Mouse (Mus musculus): ENCODE data around the gene Dock4.

Gene Dock4

DNA sequence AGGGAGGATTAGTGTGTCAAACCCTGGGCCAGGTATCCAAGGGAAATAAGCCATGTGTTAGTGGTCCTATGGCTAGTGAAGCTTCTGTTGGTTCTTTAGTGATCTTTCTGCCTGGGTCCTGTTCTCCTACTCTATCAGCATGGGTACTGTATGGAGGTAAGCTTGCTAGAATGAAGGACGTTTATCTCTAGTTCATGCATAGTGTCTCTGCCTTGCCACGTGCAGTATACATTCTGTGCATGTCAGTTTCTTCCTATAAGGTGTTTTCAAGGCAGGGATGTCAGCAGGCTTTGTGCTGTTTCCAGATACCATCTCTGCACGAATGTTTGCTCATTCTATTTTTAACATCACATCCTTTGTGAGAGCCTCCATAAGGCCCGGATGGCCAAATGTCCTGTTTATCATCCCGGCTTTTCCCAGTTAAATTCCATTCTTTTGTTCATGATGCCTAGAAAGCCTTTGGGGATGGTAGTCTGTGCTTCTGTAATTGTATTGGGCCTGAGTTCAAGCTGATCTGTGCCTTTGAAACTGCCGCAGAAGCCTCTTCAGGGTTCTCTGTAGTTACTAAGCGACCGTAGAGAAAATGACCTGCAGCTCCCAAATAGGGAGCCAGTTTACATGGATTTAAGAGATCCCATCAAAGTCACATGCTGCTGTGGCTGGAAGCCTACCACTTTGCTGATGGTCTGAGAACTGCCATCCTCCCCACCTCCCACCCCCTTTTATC lies 66.1 kb downstream of the Dock4 start:
- DNase-seq (ENCODE audit: low spot score in 2 of 2): no peak

DNA sequence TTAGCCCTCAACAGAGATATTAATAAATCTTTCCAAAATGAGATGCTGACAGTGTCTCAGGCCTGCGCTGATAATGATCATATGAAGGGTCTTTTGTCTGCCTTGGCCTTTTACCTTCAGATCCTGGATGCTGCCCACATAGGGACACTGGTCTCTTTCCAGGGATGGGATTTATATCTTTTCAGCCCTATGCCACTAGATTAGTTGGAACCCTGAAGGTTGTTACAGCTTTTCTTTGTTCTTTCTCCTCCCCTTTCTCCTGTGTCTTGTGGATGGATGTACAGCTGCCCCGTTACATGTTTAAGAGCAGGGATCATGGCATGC lies 66.6 kb downstream of the Dock4 start:
- DNase-seq (ENCODE audit: low spot score in 2 of 2): no peak

DNA sequence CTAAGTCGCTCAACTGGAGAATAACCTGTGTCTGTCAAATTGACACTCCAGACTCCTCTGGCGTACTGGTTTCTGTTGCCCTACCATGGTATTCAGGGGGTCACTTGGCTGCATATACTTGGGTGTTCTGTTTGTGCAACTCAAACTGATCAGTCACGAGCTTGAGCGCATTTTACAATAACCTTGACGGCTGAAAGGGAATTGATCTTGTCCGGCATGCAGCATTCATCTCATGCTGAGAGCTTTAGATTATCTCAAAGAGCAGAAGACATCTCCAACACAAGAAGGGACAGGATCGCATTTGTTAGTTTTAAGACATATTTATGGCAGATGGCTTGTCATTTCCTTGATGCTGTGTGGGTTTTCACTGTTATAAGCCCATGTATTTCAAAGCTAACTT lies 67.2 kb downstream of the Dock4 start:
- no peak for DNase-seq (ENCODE audit: low spot score in 2 of 2)

GRCm38 (mm10) chr12:40514021-40514420 lies 68.3 kb downstream of the Dock4 start:
- no peak for DNase-seq (ENCODE audit: low spot score in 2 of 2)

- DNase-seq (ENCODE audit: low spot score in 2 of 2): no peak
These were observed 76.7 kb downstream of the Dock4 start for GRCm38 (mm10) chr12:40522468-40522867.

DNA sequence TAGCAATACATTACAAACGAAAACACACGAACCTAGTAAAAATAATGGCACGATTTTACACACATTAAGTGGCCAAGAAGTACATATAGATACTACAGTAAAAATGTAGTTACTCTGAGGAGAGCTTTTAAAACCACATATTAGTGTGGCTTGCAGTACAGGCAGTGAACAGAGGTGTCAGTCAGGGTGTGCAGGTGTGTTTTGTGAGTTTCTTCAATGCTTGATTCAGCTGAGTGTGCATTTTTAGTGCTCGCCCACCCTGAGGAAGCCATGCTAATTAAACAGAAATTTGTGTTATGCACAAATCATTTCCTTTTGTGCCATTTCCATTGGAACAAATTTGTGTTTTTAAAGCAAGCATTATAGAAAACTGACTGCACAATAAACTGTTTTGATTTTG lies 77.3 kb downstream of the Dock4 start:
- no peak for DNase-seq (ENCODE audit: low spot score in 2 of 2)

GRCm38 (mm10) chr12:40525045-40525444 lies 79.3 kb downstream of the Dock4 start:
- DNase-seq (ENCODE audit: low spot score in 2 of 2): no peak

DNA sequence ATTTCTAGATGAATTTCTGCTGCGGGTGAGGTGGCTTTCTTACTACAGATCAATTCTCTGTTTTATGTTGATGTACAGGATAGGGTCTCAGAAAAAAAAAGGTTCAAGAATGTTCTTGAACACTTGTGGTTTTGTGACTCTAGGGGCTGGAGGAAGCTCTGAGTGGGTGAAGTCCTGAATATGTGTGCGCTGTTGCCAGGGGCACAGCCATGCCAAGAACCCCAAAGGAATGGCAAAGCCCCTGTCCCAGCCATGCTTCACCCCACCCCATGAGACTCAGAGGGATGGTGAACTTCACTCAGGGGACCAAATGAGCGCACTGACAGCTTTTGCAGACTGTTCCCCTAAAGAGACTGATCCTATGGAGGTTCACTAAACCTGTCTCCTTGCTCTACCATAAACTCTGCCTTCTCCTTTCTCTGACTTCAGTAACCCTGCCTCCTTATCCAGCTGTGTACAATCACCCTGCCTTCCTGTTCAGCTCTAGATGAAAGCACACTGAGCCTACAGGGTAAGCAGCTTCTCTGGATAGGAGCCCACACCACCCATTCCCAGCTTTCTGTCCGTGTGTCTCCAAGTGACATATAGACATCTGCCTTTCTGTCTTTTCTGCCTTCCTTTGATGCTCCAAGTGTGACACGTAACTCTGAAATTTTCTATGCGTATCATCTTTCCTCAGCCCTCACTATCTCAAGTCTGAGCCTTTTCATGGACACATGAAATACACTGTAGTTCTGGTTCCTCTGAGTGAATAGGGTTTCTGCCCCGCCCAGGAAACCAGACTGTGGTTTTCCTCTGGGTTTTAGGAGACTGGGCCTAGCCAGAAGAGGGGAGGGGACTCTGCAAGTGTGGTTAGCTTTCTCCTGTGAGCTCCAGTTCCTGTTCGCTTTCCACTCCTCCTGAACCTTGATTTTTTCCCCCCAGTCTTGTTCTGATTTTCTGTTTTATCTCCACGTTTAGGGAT lies 90.2 kb downstream of the Dock4 start:
- no peak for DNase-seq (ENCODE audit: low spot score in 2 of 2)

GRCm38 (mm10) chr12:40537826-40538225 lies 92.1 kb downstream of the Dock4 start:
- DNase-seq (ENCODE audit: low spot score in 2 of 2): no peak

GRCm38 (mm10) chr12:40538318-40538717 lies 92.6 kb downstream of the Dock4 start:
- DNase-seq (ENCODE audit: low spot score in 2 of 2): no peak

- DNase-seq (ENCODE audit: low spot score in 2 of 2): no peak
These were observed 93.0 kb downstream of the Dock4 start for GRCm38 (mm10) chr12:40538780-40539179.

DNA sequence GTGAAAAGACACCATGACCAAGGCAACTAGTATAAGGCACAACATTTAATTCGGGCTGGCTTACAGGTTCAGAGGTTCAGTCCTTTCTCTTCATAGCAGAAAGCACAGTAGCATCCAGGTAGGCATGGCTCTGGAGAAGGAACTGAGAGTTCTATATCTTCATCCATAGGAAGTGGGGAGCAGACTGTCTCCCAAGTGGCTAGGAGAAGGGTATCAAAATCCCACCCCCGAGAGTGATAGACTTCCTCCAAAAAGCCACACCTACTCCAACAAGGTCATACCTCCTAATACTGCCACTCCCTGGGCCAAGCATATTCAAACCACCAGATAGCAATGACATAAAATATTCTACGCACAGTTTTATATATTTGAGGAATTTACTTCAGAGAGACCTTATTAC lies 98.5 kb downstream of the Dock4 start:
- DNase-seq (ENCODE audit: low spot score in 2 of 2): no peak

DNA sequence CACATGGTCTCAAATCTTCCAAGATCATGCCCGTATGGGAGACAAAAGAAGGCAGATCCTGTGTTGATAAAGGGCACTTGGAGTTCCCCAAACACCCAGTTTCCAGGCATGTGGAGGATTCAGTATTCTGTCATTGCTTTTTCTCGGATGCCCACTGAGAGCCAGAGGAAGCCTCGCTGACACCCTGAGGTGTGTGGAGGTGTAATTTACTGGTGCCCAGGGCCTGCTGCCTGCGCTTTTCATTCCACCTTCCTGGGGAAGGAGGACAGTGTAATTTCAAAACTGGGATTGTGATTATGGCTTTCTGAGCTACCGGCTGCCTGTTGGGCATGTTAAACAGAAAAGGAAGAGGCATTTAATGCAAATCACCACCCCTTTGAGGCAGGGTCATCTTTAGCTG lies 101.1 kb downstream of the Dock4 start:
- no peak for DNase-seq (ENCODE audit: low spot score in 2 of 2)

DNA sequence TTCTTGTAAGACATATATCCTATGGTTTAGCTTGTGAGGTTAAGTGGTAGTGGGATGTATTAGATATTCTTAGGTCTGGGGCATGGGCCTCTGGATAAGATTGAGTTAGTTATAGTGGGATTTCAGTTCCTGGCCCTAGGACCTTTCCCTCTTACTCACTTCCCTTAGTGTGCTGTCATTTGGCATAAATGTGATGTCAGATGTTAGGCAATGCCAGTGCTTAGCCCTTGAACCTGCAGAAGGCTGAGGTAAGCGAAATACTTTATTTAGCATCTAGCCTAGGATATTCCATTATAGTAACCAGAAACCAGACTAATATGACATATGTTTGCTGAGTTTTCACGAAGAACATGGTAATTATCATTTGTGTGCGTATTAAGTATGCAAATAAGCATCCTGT lies 105.6 kb downstream of the Dock4 start:
- no peak for DNase-seq (ENCODE audit: low spot score in 2 of 2)

DNA sequence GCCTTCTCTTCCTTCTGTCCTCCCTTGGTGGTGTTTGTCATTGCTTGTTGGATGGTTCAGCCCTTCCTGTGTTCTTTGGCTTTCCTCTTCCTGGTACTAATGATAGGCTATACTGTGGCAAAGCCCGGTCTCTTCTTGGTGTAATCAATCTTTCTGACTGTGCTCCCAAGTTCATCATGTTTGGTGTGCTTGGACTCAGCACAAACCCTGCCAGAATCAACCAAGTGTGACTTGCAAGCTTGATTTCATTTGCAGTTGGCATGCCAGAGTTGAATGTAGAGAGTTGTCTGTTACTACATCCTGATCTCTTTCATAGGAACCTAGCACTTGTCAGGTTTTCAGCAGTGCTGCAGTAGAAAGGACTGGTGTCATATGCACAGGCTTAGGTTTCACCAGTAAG lies 106.4 kb downstream of the Dock4 start:
- no peak for DNase-seq (ENCODE audit: low spot score in 2 of 2)

GRCm38 (mm10) chr12:40553929-40554328 lies 108.2 kb downstream of the Dock4 start:
- no peak for DNase-seq (ENCODE audit: low spot score in 2 of 2)

DNA sequence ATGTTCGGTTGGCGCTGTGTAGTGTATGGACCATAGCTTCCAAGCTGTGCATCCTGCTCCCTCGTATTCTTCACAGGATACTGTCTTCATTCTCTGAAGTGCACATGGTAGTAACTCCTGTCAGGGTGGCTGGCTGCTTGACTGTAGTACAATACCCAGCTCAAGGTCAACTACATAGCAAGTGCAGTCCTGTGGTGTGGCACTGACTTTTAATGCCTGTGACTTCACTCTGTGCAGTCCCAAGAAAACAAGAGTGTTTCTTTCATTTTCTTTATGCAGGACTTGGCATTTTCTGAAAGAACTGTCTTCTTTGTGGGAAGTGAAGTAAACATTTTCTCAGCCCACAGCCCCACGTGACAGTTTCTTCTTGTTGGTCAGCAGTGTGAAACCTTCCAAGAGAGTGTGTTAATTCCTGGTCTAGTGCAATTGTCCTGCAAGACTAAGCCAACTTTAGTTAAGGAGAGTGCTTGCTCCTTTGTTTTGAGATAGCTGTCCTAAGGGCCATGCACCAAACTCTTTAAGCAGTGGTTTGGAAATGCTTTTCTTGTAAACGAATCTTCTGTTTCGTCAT lies 109.3 kb downstream of the Dock4 start:
- DNase-seq (ENCODE audit: low spot score in 2 of 2): no peak

DNA sequence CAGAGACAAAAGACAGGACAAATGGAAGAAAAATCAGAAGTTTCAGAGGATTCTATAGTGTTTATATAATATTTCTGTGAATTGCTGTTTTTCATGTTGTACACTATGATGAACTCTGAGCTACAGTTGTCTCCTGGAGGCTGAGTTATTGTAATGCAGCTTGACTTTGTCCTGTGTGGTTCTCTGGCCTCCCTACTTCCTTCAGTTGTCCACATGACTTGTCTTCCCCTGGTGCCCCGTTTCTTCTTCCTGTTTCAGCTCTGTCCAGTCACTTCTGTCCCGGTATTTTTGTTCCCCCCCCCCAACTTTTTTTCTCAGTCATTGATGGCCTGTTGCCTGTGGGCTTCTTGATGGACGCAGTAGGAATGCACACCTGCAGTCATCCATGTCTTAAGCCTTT lies 112.8 kb downstream of the Dock4 start:
- DNase-seq (ENCODE audit: low spot score in 2 of 2): no peak

DNA sequence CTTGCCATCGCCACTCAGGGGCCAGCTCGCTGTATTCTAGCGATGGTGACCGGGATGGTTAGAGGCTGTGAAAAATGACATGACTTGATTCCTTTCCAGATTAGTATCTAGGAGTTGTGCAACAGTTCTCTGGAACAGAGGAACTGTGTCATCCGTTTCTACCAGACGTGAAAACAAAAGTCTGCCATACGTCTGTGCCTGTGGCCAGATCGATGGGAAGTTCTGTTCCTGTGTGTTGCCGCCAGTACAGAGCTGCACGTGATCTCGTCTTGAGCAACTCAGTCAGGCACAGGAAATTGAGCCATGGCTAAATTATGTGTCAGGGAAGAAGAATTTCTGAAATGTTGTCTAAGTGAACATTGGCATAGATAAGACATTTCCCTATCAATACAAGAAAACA lies 113.4 kb downstream of the Dock4 start:
- DNase-seq (ENCODE audit: low spot score in 2 of 2): no peak

GRCm38 (mm10) chr12:40563703-40564102 lies 118.0 kb downstream of the Dock4 start:
- no peak for DNase-seq (ENCODE audit: low spot score in 2 of 2)

- DNase-seq (ENCODE audit: low spot score in 2 of 2): no peak
These were observed 118.5 kb downstream of the Dock4 start for GRCm38 (mm10) chr12:40564261-40564660.

- no peak for DNase-seq (ENCODE audit: low spot score in 2 of 2)
These were observed 122.7 kb downstream of the Dock4 start for GRCm38 (mm10) chr12:40568365-40568885.

Data from frontal cortex, postnatal 36 days (tissue).